Comparison of ENCODE assay signal across 8 mouse cellular contexts in the genomic region with DNA sequence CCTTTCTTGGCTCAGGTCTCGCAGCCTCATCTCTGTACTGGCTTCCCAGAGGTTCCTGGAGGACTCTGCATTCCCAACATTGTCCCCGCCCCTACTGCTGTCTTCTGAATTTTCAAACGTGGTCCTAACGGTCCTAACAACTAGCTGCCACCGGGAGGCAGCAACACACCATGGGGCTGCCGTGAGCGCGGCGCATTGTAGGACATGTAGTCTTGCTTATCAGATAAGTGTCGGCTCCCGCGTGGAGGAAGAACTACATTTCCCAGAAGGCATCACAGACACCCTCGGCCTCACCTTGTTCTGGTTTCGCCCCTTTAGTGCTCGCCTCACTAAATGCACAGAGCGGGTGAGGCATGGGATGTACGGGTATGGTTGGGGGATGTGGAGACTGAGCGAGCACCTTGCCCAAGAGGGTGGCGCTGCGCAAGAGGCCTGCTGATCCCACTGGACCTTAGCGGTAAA. TPM values are rescaled to one million over a fixed set of nuclear protein-coding genes. Genes with fewer than 3 reads are reported as not detected.
DNase-seq lines count a peak whose midpoint lies in the region; ATAC-seq and TF ChIP-seq lines count a peak whose summit lies in the region.

No protein-coding gene starts in this region.

- TF ChIP-seq EP300 in lung, postnatal 0 days (IDR thresholded peaks at IDR 0.05) = no peak

- H3K27me3 ChIP-seq in hindbrain, embryonic 10.5 days (ENCODE audit: insufficient read depth, poor library complexity, severe bottlenecking) = no peaks in the 10 kb centered on the region
- no peaks in the 10 kb centered on the region for H3K27me3 ChIP-seq in lung, postnatal 0 days (replicated peaks; ENCODE audit: insufficient read depth, low read length)

- H3K4me2 ChIP-seq in lung, postnatal 0 days (replicated peaks; ENCODE audit: low read depth, low read length) = peak overlapping the region; percentile 58

- peaks cover 7% of the 10 kb centered on the region for H3K4me1 ChIP-seq in hindbrain, embryonic 10.5 days (replicated peaks)
- H3K4me1 ChIP-seq in lung, postnatal 0 days (ENCODE audit: insufficient read depth, low read depth, low read length) = no peaks in the 10 kb centered on the region

- DNase-seq in MN1 (ENCODE audit: low spot score) = peak; percentile 97
- DNase-seq in cerebellum, adult 9-10 months = peak; percentile 98
- DNase-seq in hindbrain, embryonic 10.5 days (ENCODE audit: low spot score) = peak; percentile 93
- DNase-seq in layer of hippocampus, adult 9-11 months = peak; percentile 98
- DNase-seq in lung, postnatal 0 days (ENCODE audit: low spot score) = peak; percentile 98
- peak; percentile 84 for DNase-seq in ovary, postnatal 14 days (ENCODE audit: low spot score)
- peak; percentile 91 for DNase-seq in thymus, postnatal 14 days

- peak; percentile 99 for ATAC-seq in frontal cortex, adult (ENCODE audit: low TSS enrichment)
- peak; percentile 100 for ATAC-seq in lung, postnatal 0 days

- under 1% methylated on average over 21 of the region's 21 CpGs for WGBS in hindbrain, embryonic 10.5 days
- 2% methylated on average over 21 of the region's 21 CpGs for WGBS in lung, postnatal 0 days

- peak overlapping the region; percentile 52 for H3K4me3 ChIP-seq in hindbrain, embryonic 10.5 days
- H3K4me3 ChIP-seq in lung, postnatal 0 days (ENCODE audit: low read depth, low read length) = peak overlapping the region; percentile 40

- TF ChIP-seq CTCF in lung, postnatal 0 days (IDR thresholded peaks at IDR 0.05) = peak; percentile 99

- no peaks in the 10 kb centered on the region for H3K9me3 ChIP-seq in hindbrain, embryonic 10.5 days
- H3K9me3 ChIP-seq in lung, postnatal 0 days (ENCODE audit: low read length) = no peaks in the 10 kb centered on the region

- H3K36me3 ChIP-seq in hindbrain, embryonic 10.5 days = no peaks in the 10 kb centered on the region
- H3K36me3 ChIP-seq in lung, postnatal 0 days (ENCODE audit: insufficient read depth, low read length) = no peaks in the 10 kb centered on the region

- H3K9ac ChIP-seq in lung, postnatal 0 days (replicated peaks; ENCODE audit: low read depth) = no peak overlapping the region

- H3K27ac ChIP-seq in hindbrain, embryonic 10.5 days = peak overlapping the region; percentile 81
- H3K27ac ChIP-seq in lung, postnatal 0 days (ENCODE audit: low read length) = no peak overlapping the region

RNA-seq across cellular contexts. Expression of gene Lrfn3, which starts 11.0 kb away (rescaled TPM):
- polyA plus RNA-seq in hindbrain, embryonic 10.5 days (2016; fragmentation: Nextera tagmentation; extraction: Ambion mirVana) = 5.5 and 7.8 TPM in 2 replicates
- 2.0 and 2.8 TPM in 2 replicates for polyA plus RNA-seq in lung, postnatal 0 days (2015; fragmentation: Nextera tagmentation; extraction: Ambion mirVana)

RNA-seq across cellular contexts. Expression of gene Tyrobp, which starts 40.0 kb away (rescaled TPM):
- 16.9 and 27.9 TPM in 2 replicates for polyA plus RNA-seq in hindbrain, embryonic 10.5 days (2016; fragmentation: Nextera tagmentation; extraction: Ambion mirVana)
- polyA plus RNA-seq in lung, postnatal 0 days (2015; fragmentation: Nextera tagmentation; extraction: Ambion mirVana) = 209 and 244 TPM in 2 replicates

RNA-seq across cellular contexts. Expression of gene Hcst, which starts 46.1 kb away (rescaled TPM):
- 0.55 and 0.57 TPM in 2 replicates for polyA plus RNA-seq in hindbrain, embryonic 10.5 days (2016; fragmentation: Nextera tagmentation; extraction: Ambion mirVana)
- polyA plus RNA-seq in lung, postnatal 0 days (2015; fragmentation: Nextera tagmentation; extraction: Ambion mirVana) = 7.2 and 9.4 TPM in 2 replicates

RNA-seq across cellular contexts. Expression of gene Nfkbid, which starts 48.0 kb away (rescaled TPM):
- 1.5 and 1.7 TPM in 2 replicates for polyA plus RNA-seq in hindbrain, embryonic 10.5 days (2016; fragmentation: Nextera tagmentation; extraction: Ambion mirVana)
- 1.9 and 2.5 TPM in 2 replicates for polyA plus RNA-seq in lung, postnatal 0 days (2015; fragmentation: Nextera tagmentation; extraction: Ambion mirVana)

RNA-seq across cellular contexts. Expression of gene Sdhaf1, which starts 49.8 kb away (rescaled TPM):
- polyA plus RNA-seq in hindbrain, embryonic 10.5 days (2016; fragmentation: Nextera tagmentation; extraction: Ambion mirVana) = 19.6 and 23.1 TPM in 2 replicates
- 17.6 and 20.0 TPM in 2 replicates for polyA plus RNA-seq in lung, postnatal 0 days (2015; fragmentation: Nextera tagmentation; extraction: Ambion mirVana)
